Mouse (Mus musculus) embryonic facial prominence, embryonic 14.5 days (tissue): Measurements from ENCODE around the gene Enox1. TPM values are rescaled to one million over a fixed set of nuclear protein-coding genes. Genes with fewer than 3 reads are reported as not detected.

Source experiments
- ATAC-seq: fragments of 200-750 bp; cut with Nextera tagmentation; 2 replicates; pipeline ENCODE4 v1.8.0; 2017; ENCODE audit warnings: low read depth, moderate number of reproducible peaks, moderate TSS enrichment
- DNase-seq: peaks from one replicate; pipeline ENCODE4 v3.0.0-alpha.2; 2015; ENCODE audit warnings: low spot score
- H3K27ac ChIP-seq: fragments of 300-500 bp; sonication (generic); replicated peaks from 2 replicates; pipeline ENCODE4 v1.5.1; 2014; ENCODE audit warnings: low read depth, mild to moderate bottlenecking, low read length, moderate library complexity
- H3K27me3 ChIP-seq: fragments of 300-500 bp; sonication (generic); replicated peaks from 2 replicates; pipeline ENCODE4 v1.6.1; 2014; ENCODE audit warnings: low read length; ENCODE audit not compliant: control insufficient read depth, insufficient read depth
- H3K36me3 ChIP-seq: fragments of 300-500 bp; sonication (generic); 2 replicates; pipeline ENCODE4 v1.6.1; 2014; ENCODE audit warnings: low read length, mixed read lengths; ENCODE audit not compliant: control insufficient read depth, insufficient read depth
- H3K4me1 ChIP-seq: fragments of 300-500 bp; sonication (generic); 2 replicates; pipeline ENCODE4 v1.6.1; 2014; ENCODE audit warnings: antibody characterized with exemption, low read length; ENCODE audit not compliant: control insufficient read depth, insufficient read depth
- H3K4me2 ChIP-seq: fragments of 300-500 bp; sonication (generic); 2 replicates; pipeline ENCODE4 v1.6.1; 2014; ENCODE audit warnings: low read depth, mild to moderate bottlenecking, low read length, moderate library complexity, mixed read lengths
- H3K4me3 ChIP-seq: fragments of 300-500 bp; sonication (generic); 2 replicates; pipeline ENCODE4 v1.5.1; 2014; ENCODE audit warnings: low read depth, mild to moderate bottlenecking, low read length
- H3K9ac ChIP-seq: fragments of 300-500 bp; sonication (generic); 2 replicates; pipeline ENCODE4 v1.6.1; 2014; ENCODE audit warnings: low read depth, mild to moderate bottlenecking, low read length, moderate library complexity, mixed read lengths
- H3K9me3 ChIP-seq: fragments of 300-500 bp; sonication (generic); 2 replicates; pipeline ENCODE4 v1.6.1; 2016; ENCODE audit warnings: low read length; ENCODE audit not compliant: control insufficient read depth
- WGBS: fragments of 180-500 bp; shearing (Covaris S2); extraction: QIAGEN DNeasy Blood & Tissue Kit; methylation state at CpG from one replicate; pipeline ENCODE4 v1.1.7; 2014; 5-methylcytosine and 5-hydroxymethylcytosine counted together
- polyA plus RNA-seq: library from polyadenylated mRNA; unstranded; fragments of >200 nt; fragmentation: Nextera tagmentation; extraction: Ambion mirVana; gene quantifications from 2 replicates; pipeline ENCODE4 v1.2.1, GENCODE M21; 2014

Gene Enox1
- polyA plus RNA-seq, 1 experiment from 2014 or later = 14.1 TPM

DNA sequence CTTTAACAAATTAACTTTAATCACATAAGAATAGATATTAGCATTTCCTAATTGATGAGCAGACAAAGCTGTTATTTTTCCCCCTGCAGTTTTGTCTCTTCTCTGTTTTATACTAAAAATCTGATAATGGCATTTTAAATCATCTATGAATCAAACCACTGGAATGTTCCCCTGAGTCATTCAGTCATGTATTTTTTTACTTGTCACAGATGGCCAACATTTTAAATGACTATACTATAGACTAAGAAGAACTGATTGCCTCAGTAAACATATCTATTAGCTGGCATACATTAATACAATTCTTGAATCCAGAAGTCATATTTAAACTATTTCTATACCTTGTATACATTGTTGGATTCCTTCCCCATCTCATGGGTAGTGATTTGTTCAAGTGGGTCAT lies 173.2 kb downstream of the Enox1 start:
- H3K9me3 ChIP-seq = peaks cover 13% of the 10 kb centered on the region; the same call in 1 of the 2 replicates
- H3K4me3 ChIP-seq = no peak overlapping the region
- no peak overlapping the region for H3K9ac ChIP-seq
- H3K36me3 ChIP-seq = no peaks in the 10 kb centered on the region
- no peak overlapping the region for H3K27ac ChIP-seq
- no peaks in the 10 kb centered on the region for H3K27me3 ChIP-seq
- no peak overlapping the region for H3K4me2 ChIP-seq
- ATAC-seq (no peak), DNase-seq (no peak)
- no peaks in the 10 kb centered on the region for H3K4me1 ChIP-seq

DNA sequence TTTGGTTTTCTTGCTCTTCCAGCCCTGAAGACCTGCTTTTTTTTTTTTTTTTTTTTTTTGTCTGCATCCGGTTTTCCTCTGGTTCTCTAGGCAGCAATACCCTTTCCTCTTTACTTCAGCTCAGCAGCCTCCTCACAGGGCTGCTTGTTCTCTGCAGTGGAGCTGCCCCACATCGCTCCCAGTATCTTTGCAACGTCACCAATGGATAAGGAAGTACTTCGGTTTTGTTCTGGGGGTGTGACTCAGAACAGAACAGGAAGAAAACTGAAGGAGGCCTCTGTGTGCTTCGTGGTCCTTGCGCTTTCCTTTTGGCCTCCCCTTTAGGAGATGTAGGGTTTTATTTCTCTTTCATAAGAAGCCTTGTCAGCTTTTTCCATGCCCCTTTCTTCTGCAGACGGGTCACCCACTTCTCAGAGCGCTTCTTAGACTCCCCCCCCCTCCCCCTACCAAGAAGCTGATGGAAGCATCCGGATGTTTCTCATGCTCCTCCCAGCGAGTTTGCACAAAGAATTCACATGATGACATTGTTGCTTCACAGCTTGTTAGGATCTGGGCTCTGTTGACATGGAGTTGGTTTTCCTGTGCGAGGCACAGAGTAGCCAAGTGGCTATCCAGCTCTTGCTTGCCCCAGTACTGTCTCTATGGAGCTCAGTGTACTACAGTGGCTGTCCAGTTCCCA lies 187.2 kb downstream of the Enox1 start:
- Histone ChIP-seq H3K27me3 (no peaks in the 10 kb centered on the region), H3K4me3 (no peak overlapping the region), H3K36me3 (no peaks in the 10 kb centered on the region), H3K4me1 (no peaks in the 10 kb centered on the region), H3K4me2 (no peak overlapping the region), H3K9me3 (no peaks in the 10 kb centered on the region), H3K9ac (no peak overlapping the region), H3K27ac (no peak overlapping the region)
- 62% methylated on average over 11 of the region's 11 CpGs for WGBS
- no peak for DNase-seq
- no peak for ATAC-seq

DNA sequence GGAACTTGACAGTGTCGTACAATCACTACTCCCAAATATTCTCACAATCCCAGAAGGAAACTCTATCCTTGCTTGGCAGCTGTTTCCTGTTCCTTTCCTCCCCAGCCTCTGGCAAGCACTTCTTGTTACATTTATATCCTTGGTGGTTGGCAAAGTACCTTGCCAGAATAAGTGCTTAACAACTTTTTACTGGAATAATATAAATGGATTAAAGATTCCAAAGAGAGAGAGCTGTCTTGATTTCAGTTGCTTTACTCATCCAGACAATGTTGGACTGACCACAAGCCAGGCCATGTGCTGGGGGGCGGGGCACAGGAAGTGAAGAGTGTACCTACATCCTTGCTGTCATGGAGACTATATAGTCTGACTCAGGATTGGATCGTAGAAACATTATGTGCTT lies 189.7 kb downstream of the Enox1 start:
- Histone ChIP-seq H3K4me1 (no peaks in the 10 kb centered on the region), H3K4me2 (no peak overlapping the region), H3K27ac (no peak overlapping the region), H3K9me3 (no peaks in the 10 kb centered on the region), H3K36me3 (no peaks in the 10 kb centered on the region), H3K4me3 (no peak overlapping the region), H3K27me3 (no peaks in the 10 kb centered on the region), H3K9ac (no peak overlapping the region)
- DNase-seq (peak; percentile 17), ATAC-seq (no peak)
- WGBS = 85% methylated on average over 3 of the region's 3 CpGs

DNA sequence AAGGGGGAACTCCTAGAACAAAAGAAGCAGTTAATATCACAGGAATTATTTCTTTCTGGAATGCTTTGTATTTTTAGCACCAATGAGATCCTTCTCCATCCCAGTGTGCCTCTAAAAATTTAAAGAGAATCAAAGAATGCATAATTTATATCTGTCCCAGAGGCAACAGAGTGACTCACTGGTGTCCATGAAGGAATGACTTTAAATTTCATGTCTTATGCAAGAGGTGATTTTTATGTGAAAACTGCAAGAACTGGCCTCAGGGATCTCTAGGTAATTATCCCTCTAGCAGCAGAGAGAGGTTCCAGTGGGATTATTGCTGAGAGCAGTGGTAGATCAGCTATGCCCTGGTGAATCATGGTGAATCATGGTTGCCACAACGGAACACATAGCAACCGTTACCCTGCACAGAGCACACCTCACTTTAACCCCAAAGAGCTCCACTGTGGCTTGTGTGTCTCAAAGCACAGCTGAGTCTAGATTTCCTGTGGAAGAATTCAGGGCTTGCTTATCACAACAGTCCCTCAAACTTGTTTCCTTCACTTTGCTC lies 195.3 kb downstream of the Enox1 start:
- Histone ChIP-seq H3K4me3 (no peak overlapping the region), H3K4me1 (no peaks in the 10 kb centered on the region), H3K27ac (no peak overlapping the region), H3K36me3 (no peaks in the 10 kb centered on the region), H3K4me2 (no peak overlapping the region), H3K9ac (no peak overlapping the region), H3K9me3 (no peaks in the 10 kb centered on the region), H3K27me3 (no peaks in the 10 kb centered on the region)
- 72% methylated on average over 2 of the region's 2 CpGs for WGBS
- ATAC-seq (peak; percentile 86; the same call in 1 of the 2 replicates), DNase-seq (peak; percentile 39)

DNA sequence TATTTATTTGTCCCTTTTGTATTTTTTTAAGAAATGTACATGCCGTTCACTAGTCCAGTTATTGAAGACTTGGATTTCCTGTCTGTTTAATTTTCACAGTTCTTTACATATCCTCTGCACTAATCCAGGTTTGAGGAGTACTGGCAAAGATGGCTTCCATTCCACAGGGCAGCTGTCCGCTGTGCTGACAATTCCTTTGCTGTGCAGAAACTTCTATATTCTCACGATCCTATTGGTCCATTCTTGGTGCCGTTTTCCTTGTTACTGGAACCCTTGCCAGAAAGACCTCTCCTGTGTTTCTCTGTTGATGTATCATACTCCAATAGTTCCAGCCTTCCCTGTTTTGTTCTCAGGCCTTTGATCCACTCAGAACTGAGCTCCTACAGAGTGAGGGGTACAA lies 206.1 kb downstream of the Enox1 start:
- no peak overlapping the region for H3K9ac ChIP-seq
- DNase-seq = no peak
- no peak for ATAC-seq
- 67% methylated on average over 4 of the region's 4 CpGs for WGBS
- H3K27me3 ChIP-seq = no peaks in the 10 kb centered on the region
- H3K4me2 ChIP-seq = no peak overlapping the region
- no peak overlapping the region for H3K27ac ChIP-seq
- H3K4me1 ChIP-seq = no peaks in the 10 kb centered on the region
- H3K9me3 ChIP-seq = no peaks in the 10 kb centered on the region
- H3K36me3 ChIP-seq = no peaks in the 10 kb centered on the region
- H3K4me3 ChIP-seq = no peak overlapping the region

DNA sequence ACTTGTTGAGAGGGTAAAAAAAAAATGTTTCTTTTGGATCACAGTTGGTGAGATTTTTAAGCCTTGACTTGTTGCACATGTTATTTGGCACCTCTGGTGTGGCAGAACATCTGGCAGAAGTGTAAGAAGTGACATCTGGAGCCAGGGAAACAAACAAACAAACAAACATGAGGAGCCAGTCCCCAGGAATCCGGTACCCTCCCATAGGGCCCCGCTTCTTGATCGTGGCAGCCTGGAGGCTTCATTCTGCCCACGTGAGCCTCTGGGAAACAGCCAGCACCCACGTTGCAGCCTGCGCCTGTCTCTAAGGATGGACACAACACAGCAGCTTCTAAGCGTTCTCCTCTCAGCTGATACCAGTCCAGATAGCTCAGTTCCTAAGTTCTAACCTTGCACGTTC lies 211.8 kb downstream of the Enox1 start:
- Histone ChIP-seq H3K27me3 (no peaks in the 10 kb centered on the region), H3K27ac (no peak overlapping the region), H3K4me3 (no peak overlapping the region), H3K36me3 (no peaks in the 10 kb centered on the region), H3K9me3 (no peaks in the 10 kb centered on the region), H3K4me1 (no peaks in the 10 kb centered on the region), H3K4me2 (no peak overlapping the region), H3K9ac (no peak overlapping the region)
- DNase-seq (no peak), ATAC-seq (no peak)
- WGBS = 58% methylated on average over 8 of the region's 8 CpGs

DNA sequence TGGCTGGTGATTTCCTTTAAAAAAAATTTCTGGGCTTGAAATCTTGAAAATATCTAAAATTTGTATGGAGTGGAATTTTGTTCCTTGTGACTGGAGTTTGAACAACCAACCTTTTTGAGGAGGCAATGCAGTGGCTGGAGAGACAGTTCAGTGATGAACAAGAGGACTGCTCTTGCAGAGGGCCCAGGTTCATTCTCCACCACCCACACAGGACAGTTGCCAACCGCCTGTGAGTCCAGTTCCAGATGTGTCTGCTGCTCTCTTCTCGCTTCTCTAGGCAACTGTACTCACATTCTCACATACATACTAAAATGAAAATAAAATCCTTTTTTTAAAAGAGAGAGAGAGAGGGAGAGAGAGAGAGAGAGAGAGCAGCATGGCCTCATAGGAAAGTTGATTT lies 212.5 kb downstream of the Enox1 start:
- Histone ChIP-seq H3K9me3 (no peaks in the 10 kb centered on the region), H3K9ac (no peak overlapping the region), H3K4me3 (no peak overlapping the region), H3K4me2 (no peak overlapping the region), H3K27me3 (no peaks in the 10 kb centered on the region), H3K4me1 (no peaks in the 10 kb centered on the region), H3K36me3 (no peaks in the 10 kb centered on the region), H3K27ac (no peak overlapping the region)
- no peak for ATAC-seq
- WGBS = 63% methylated on average over 2 of the region's 2 CpGs
- DNase-seq = no peak

DNA sequence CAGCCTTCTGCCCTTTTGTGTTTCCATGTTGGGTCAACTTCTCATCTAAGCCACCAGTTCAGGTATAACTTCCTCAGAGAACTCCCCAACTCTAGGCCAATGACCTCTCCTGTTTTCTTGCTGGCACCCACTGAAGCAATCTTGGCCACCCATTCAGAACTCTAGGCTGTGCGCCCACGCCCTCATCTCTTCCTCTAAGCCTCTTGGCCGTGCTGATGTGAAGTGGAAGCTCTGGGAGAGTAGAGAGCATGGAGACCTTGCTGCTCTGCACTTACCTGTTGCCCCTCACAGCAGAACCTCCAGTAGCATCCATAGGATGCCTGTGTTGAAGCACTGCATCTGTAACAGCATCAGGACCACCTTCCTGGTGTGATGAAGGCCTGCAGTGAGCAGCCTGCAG lies 214.0 kb downstream of the Enox1 start:
- Histone ChIP-seq H3K4me1 (no peaks in the 10 kb centered on the region), H3K9me3 (no peaks in the 10 kb centered on the region), H3K27me3 (no peaks in the 10 kb centered on the region), H3K36me3 (no peaks in the 10 kb centered on the region), H3K4me3 (no peak overlapping the region), H3K9ac (no peak overlapping the region), H3K27ac (no peak overlapping the region), H3K4me2 (no peak overlapping the region)
- ATAC-seq (no peak), DNase-seq (no peak)
- 81% methylated on average over 3 of the region's 3 CpGs for WGBS

DNA sequence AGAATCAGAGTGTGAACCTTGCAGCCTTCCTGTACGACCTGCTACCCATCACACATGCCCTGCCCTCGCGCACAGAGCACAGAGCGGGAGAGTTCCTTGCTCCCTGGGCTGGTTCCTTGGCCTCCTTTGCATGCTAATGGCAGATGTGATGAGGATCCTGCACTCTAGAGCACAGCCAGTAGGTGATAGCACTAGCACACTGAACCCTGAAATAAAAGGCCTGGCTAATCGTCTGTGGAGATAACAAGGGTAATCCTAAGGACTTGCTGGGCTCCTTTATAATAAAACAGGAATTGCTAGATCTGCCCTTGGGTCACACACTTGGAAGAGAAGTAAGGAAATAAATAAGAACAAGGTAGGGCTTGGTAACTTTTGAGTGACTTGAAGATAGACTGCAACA lies 215.4 kb downstream of the Enox1 start:
- no peak for ATAC-seq
- Histone ChIP-seq H3K9ac (no peak overlapping the region), H3K4me1 (no peaks in the 10 kb centered on the region), H3K4me3 (no peak overlapping the region), H3K27me3 (no peaks in the 10 kb centered on the region), H3K9me3 (no peaks in the 10 kb centered on the region), H3K27ac (no peak overlapping the region), H3K4me2 (no peak overlapping the region), H3K36me3 (no peaks in the 10 kb centered on the region)
- no peak for DNase-seq
- WGBS = 72% methylated on average over 5 of the region's 5 CpGs
